Mouse (Mus musculus) kidney, embryonic 16.5 days (tissue): Measurements from ENCODE around the gene Tk1. TPM values are rescaled to one million over a fixed set of nuclear protein-coding genes. Genes with fewer than 3 reads are reported as not detected.

Experiments used
- ATAC-seq: fragments of 200-750 bp; cut with Nextera tagmentation; 2 replicates; pipeline ENCODE4 v1.8.0; 2017; ENCODE audit warnings: moderate TSS enrichment; ENCODE audit not compliant: low FRiP score, low TSS enrichment
- H3K27ac ChIP-seq: fragments of 300-500 bp; sonication (generic); 2 replicates; pipeline ENCODE4 v1.5.1; 2014; ENCODE audit warnings: low read length
- H3K27me3 ChIP-seq: fragments of 300-500 bp; sonication (generic); 2 replicates; pipeline ENCODE4 v1.6.1; 2014; ENCODE audit warnings: low read length, control low read depth, mixed read lengths; ENCODE audit not compliant: insufficient read depth
- H3K36me3 ChIP-seq: fragments of 300-500 bp; sonication (generic); 2 replicates; pipeline ENCODE4 v1.6.1; 2014; ENCODE audit warnings: low read length, control low read depth, mixed read lengths; ENCODE audit not compliant: insufficient read depth
- H3K4me1 ChIP-seq: fragments of 300-500 bp; sonication (generic); 2 replicates; pipeline ENCODE4 v1.6.1; 2014; ENCODE audit warnings: low read length, control low read depth, mixed read lengths; ENCODE audit not compliant: insufficient read depth
- H3K4me2 ChIP-seq: fragments of 300-500 bp; sonication (generic); replicated peaks from 2 replicates; pipeline ENCODE4 v1.6.1; 2014; ENCODE audit warnings: low read depth, low read length
- H3K4me3 ChIP-seq: fragments of 300-500 bp; sonication (generic); 2 replicates; pipeline ENCODE4 v1.5.1; 2014; ENCODE audit warnings: mild to moderate bottlenecking, low read length
- H3K9ac ChIP-seq: fragments of 300-500 bp; sonication (generic); replicated peaks from 2 replicates; pipeline ENCODE4 v1.6.1; 2014; ENCODE audit warnings: low read length
- H3K9me3 ChIP-seq: fragments of 300-500 bp; sonication (generic); 2 replicates; pipeline ENCODE4 v1.6.1; 2016; ENCODE audit warnings: low read length, control low read depth
- WGBS: fragments of 180-500 bp; shearing (Covaris S2); extraction: QIAGEN DNeasy Blood & Tissue Kit; methylation state at CpG from one replicate; pipeline ENCODE4 v1.1.7; 2014; 5-methylcytosine and 5-hydroxymethylcytosine counted together
- polyA plus RNA-seq: library from polyadenylated mRNA; unstranded; fragments of >200 nt; fragmentation: Nextera tagmentation; extraction: Ambion mirVana; gene quantifications from 2 replicates; pipeline ENCODE4 v1.2.1, GENCODE M21; 2015

Tk1 gene
- polyA plus RNA-seq, 1 experiment from 2014 or later = 128 TPM

- no peak overlapping the region for H3K9ac ChIP-seq
- ATAC-seq = no peak
- no peak overlapping the region for H3K4me3 ChIP-seq
- H3K9me3 ChIP-seq = no peaks in the 10 kb centered on the region
- no peak overlapping the region for H3K4me2 ChIP-seq
- H3K27me3 ChIP-seq = no peaks in the 10 kb centered on the region
- H3K4me1 ChIP-seq = no peaks in the 10 kb centered on the region
- 69% methylated on average over 20 of the region's 20 CpGs for WGBS
- H3K27ac ChIP-seq = no peak overlapping the region
- H3K36me3 ChIP-seq = peaks cover 29% of the 10 kb centered on the region
These were observed 56.9 kb downstream of the Tk1 start for GRCm38 (mm10) chr11:117768725-117769682.

DNA sequence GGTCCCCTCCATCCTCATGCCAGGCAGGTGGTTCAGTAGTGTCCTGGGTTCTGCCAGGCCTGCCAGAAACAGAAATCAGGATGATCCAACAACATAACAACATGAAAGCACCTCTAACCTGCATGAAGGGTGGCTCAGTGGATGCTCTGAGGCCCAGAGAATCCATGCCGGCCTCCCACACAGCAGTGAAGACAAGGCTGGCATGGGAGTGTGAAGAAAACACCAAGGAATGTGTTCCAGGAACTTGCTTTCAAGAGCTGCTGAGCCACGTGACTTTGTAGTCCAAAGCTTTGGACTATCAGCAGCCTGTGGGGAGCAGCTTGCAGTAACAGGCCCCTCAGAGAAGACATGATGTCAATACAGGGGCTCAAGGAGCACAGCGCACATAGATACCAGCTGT is 59.6 kb downstream of the Tk1 start:
- peaks cover 21% of the 10 kb centered on the region for H3K36me3 ChIP-seq
- no peak overlapping the region for H3K9ac ChIP-seq
- no peak for ATAC-seq
- H3K4me3 ChIP-seq = no peak overlapping the region
- H3K4me2 ChIP-seq = no peak overlapping the region
- H3K4me1 ChIP-seq = peaks cover 6% of the 10 kb centered on the region; the same call in 1 of the 2 replicates
- H3K9me3 ChIP-seq = no peaks in the 10 kb centered on the region
- H3K27me3 ChIP-seq = no peaks in the 10 kb centered on the region
- WGBS = 81% methylated on average over 3 of the region's 3 CpGs
- H3K27ac ChIP-seq = no peak overlapping the region

Other genes starting within 250 kb of the Tk1 start
- 9.1 and 10.7 TPM in 2 replicates for gene Tnrc6c, start 171.8 kb downstream of the Tk1 start, polyA plus RNA-seq
- gene Tmc8, start 44.0 kb downstream of the Tk1 start, polyA plus RNA-seq = 3.6 TPM in 2 replicates
- 47.9 and 50.5 TPM in 2 replicates for gene Tmc6, start 43.9 kb downstream of the Tk1 start, polyA plus RNA-seq
- 0.33 and 0.54 TPM in 2 replicates for gene 6030468B19Rik, start 28.4 kb downstream of the Tk1 start, polyA plus RNA-seq
- gene Gm20708, start 16.4 kb downstream of the Tk1 start, polyA plus RNA-seq = 0.26 and 0.44 TPM in 2 replicates
- 93.2 and 106 TPM in 2 replicates for gene Syngr2, start 16.4 kb downstream of the Tk1 start, polyA plus RNA-seq
- gene Afmid, start 168 bp downstream of the Tk1 start, polyA plus RNA-seq = 5.8 and 6.1 TPM in 2 replicates
- gene Birc5, start 23.2 kb upstream of the Tk1 start, polyA plus RNA-seq = 284 and 298 TPM in 2 replicates
- gene Tmem235, start 34.7 kb upstream of the Tk1 start, polyA plus RNA-seq = not detected in 2 replicates
- 6.9 and 7.7 TPM in 2 replicates for gene Tha1, start 47.4 kb upstream of the Tk1 start, polyA plus RNA-seq
- 14.6 and 15.9 TPM in 2 replicates for gene Socs3, start 144.0 kb upstream of the Tk1 start, polyA plus RNA-seq
- gene Pgs1, start 160.2 kb upstream of the Tk1 start, polyA plus RNA-seq = 37.5 and 41.8 TPM in 2 replicates